Mouse (Mus musculus) kidney, postnatal 36 days (tissue): Measurements from ENCODE around the gene Sgpp2.

Experiments used
- DNase-seq, 2 experiments: peaks; one replicate each; pipeline ENCODE4 v3.0.0; 2021 to 2022; ENCODE audit warnings: mixed read lengths in 2 of 2

Gene Sgpp2

DNA sequence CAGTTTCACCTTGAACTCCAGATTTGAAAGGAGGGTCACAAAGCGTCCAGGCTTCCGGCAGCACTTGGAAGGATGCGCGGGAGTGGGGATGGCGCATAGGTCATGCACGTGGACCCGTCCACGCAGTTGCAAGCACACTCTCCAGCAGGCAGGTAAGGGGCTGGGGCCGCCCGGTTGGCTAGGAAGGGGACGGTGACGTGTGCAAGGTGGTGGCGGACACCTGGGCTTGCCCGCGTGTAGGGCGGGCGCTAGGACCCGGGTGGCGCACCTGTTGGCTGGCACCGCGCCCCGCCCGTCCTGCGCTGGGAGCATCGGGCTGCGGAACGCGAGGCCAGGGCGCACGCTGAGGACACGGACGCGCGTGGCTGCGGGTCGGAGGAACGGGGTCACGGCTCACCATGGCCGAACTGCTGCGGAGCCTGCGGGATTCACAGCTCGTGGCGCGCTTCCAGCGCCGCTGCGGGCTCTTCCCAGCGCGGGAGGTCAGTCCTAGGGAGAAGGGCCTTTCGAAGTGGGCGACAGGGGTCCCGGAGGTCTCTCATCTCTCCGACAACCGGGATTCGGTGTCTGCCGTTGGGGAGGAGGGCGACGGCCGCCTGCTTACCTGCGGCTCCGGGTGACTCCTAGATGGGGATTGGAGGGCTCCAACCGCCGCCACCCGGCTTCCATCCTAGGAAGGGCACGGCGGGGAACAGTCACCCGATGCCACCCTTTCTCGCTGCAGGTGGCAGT, at the start of gene Sgpp2:
TSS of gene Sgpp2 (plus strand) at position 325 of the 732 bp plus-strand sequence.
- peak; percentile 70 to 87 for DNase-seq

DNA sequence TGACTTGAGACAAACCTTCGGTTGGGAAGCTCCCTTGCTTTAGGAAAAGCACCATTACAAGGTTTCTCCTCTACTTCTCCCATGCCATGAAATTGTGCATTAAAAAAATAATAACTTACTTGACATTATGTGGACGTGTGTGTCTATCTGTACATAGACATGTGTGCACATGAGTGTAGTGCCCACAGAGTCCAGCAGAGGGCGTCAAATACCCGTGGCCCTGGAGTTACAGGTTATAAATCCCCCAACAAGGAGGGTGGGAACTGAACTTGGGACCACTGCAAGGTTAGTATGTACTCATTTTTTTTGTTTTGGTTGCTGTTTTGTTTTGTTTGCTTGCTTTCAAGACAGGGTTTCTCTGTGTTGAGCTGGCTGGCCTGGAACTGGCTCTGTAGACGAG, 42.6 kb upstream of the Sgpp2 start:
- peak in 1 of 2 experiments; percentile 8 for DNase-seq

DNA sequence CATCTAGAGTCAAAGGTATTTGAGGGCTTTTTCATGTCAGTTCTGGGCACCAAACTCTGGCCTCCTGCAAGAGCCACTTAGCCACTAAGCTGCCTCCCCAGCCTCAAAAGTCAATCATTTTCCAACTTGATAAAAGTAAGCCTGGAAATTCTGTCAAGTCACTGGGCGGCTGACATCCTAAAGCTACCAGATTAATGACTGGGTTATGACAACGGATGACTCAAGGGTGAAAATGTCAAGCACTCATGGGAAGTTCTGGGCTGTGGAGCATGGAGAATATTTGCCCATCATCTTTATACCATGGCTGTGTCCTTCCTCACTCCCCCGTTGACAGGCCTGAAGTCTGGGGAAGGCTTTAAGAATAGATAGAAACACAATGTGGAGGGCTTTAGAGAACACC, 37.2 kb upstream of the Sgpp2 start:
- no peak for DNase-seq

DNA sequence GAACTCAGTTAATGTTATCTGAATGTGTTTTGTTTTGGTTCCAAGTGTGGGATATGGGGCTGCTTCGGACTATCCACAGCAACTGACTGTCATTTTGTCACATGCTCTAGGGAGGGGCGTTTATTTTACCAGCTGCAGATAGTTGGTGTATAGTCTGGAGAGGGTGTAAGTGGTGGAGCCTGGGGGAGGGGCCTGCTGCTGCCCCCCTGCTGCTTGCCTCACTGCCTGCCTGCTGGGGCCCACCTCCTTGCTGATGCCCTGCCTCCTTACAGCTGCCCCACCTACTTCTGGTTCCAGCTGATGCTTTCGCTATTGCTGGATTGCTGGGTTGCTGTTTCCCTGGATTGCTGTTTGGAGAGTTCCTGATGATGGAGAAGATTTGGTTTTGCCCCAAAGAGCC, 31.0 kb upstream of the Sgpp2 start:
- DNase-seq = no peak

DNA sequence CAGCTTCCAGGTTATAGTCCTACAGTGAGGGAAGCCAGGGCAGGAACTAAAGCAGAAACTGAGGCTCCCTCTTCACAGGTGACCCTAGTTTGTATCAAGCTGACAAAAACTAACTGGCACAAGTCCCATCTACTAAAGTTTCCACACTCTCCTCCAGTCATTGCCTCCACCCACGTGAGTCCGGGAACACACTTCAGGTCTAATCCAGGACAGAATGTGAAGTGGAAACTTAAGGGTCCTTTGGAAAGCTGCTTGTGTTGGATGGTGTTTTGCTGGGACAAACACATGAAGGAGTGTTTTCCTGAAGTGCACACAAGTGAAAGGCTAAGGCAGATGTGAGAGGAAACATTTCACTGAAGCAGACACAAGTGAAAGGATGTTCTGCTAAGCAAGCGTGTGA, 17.7 kb upstream of the Sgpp2 start:
- DNase-seq = no peak

DNA sequence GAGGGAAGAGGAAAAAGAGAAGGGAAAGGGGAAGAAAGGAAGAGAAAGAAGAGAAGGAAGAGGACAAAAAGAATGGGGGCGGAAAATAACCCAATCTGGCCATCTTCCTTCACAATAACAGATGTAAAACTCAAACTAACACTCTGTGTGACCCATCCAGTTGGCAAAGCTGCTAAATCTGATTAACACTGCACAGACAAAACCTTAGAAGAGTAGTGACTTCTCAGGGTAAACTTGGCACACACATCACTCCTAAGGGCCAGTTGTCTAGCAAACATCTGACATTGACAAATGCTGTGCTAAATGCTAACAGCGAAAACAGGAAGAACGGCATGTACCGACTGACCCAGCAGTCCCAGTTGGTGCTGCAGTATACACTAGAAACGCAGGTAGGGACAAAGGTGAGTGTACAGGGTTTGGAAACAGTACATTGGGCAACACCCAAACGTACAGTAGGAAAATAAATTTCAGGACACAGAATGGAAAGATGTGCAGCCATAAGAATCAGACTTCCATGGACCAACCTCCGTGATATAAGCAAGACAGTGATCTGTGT, 10.4 kb upstream of the Sgpp2 start:
- DNase-seq = no peak

DNA sequence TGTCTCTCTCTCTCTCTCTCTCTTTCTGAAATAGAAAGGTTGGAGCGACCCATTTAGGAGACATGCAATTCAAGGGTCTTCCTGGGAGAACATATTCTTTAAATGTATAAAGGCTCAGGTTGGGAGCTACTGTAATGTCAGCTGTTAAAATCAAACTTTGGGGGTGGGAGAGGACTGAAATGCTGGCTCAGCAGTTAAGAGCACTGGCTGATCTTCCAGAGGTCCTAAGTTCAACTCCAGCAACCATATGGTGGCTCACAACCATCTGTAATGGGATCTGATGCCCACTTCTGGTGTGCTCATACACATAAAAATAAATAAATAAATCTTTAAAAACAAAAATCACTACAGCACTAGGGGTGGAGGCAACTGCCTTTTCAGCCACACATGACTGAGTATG, 1.5 kb upstream of the Sgpp2 start:
- DNase-seq = no peak

DNA sequence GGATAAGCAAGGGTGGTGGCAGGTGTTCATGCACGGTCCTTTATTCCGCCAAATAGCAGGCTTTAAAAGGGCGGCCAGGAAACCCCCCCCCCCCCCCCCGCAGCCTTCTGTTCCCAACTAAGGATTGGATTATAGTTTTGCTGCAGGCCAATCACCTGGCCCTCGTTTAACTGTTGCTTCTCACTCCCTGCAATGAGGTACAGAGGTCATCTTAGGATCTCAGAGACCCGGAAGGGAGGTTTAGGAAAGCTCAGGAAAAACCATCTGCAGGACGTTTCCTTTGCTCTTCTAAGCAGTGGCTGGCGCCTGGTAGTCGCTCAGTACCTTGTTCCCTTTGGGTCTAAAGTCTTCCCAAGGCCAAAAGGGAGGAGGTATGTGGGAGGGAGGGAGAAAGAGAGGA, 865 bp upstream of the Sgpp2 start:
- peak; percentile 18 to 37 for DNase-seq

DNA sequence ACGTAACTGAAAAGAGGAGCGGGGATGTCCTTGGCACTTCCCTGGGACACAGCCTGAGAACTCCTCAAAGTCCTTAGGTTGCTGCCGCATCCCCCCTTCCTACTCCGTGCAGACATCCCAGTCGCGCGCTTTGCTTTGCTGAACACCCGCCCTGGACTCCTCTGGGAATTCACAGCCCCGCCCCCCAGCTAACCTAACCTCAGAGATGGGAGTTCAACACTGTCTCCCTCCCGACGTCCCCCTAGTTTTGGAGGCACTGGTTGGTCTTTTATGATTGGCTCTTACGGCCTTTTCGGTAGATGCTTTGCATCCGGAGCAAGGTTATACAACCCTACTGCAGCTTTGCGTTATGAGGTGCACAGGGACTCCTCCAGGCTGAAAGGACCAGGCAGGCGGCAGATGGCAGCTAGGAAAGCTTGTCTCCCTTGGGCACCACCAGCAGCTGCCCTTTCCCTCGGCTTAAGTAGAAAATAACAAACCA, 756 bp downstream of the Sgpp2 start:
- DNase-seq = peak; percentile 14 to 61

DNA sequence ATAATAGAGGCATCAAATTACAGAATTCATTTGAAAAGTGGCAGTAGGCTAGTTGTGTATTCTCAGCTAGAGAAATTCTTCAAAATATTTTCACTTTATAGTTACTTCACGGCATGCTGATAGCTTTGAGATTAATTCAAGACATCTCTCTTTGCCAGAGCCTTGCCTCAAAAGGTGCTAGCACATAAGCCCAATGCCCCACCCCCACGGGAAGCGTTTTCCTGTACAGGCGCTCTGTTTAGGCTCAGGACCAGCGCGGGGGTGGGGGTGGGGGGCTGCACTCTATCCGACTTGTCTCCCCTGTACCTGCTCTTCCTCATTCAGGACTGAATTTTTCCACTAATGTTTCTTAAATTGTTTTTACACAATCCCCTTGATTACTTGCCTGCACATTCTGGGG, 1.3 kb downstream of the Sgpp2 start:
- DNase-seq = peak; percentile 13 to 22

DNA sequence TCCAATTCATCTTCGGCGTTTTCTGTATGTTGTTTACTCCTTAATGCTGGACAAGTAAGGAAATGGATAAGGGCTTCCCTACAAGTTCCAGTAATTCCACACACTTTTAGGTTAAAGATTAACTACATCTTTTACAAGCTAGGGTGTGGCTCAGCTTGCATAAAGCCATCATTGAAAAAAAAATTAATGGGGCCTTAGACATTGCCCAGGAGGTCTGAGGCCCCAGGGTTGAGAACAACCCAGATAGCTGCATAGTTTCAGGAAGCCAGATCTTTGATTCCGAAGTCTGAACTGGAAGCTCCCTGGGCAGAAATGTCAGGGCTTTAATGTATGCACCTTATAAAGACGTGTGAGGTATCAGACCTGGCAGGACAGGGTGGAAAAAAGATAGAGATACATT, 2.8 kb downstream of the Sgpp2 start:
- no peak for DNase-seq

DNA sequence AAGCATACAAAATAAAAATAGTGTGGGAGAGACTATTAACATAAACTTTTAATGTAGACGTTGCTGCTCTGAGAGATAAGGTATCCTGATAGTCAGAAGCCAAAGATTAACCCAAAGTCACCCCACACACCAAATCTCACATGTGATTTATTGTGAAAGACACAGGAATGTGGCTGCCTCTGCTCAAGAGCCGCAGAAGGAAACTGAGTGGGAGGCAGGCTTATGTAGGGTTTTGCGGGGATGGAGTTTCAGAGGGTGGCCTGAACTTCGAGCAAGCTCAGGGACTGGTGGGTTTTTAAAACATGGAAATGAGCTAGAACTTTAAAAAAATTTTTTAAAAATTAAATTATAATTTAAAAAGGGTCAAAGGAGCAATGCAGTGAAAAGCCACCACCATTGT, 3.8 kb downstream of the Sgpp2 start:
- no peak for DNase-seq

DNA sequence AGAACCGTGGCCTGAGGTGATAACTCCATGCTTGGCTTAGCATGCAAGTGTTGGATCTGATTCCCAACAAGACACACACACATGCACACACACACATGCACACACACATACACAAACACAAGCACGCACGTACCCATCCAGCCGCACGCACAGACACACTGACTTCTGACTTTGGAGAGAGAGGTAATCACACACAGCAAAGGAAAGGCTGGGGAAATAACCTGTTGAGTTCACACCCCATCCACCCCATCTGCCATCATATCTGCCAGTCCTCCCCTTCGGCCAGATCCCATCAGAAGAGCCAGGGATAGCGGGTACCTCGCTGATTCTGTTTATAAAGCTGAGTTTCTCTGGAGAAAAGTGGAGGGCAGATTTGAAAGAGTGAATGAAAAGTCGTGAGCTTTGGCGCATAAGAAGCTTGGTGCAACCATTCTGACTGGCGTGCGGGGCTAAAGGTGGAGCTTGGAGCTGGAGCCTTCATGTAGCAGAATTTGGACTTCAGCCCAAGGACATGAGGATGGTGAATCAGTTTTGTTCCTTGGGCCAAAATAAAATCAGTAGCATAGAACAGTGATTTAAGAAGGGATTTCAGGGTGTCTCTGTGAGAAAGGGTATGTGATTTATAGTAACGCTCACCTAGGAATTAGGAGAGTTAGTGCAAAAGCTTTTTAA, 8.1 kb downstream of the Sgpp2 start:
- no peak for DNase-seq

DNA sequence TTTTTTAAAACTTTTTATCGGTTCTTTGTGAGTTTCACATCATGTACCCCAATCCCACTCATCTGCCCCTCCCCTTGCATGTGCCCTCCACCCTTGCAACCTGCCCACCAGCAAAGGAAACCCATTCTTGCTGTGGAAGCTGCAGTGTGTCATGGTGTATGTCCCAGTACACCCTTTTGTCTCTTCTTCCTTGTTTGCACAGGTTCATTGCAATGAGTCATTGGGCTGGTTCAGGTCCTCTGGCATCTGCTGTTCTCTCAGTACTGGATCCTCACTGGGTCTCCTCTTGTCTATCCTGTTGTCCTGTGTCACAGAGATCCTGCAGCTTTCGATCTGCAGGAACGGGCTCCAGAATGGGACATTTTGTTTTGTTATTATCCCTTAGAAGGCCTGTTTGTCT, 10.1 kb downstream of the Sgpp2 start:
- no peak for DNase-seq

DNA sequence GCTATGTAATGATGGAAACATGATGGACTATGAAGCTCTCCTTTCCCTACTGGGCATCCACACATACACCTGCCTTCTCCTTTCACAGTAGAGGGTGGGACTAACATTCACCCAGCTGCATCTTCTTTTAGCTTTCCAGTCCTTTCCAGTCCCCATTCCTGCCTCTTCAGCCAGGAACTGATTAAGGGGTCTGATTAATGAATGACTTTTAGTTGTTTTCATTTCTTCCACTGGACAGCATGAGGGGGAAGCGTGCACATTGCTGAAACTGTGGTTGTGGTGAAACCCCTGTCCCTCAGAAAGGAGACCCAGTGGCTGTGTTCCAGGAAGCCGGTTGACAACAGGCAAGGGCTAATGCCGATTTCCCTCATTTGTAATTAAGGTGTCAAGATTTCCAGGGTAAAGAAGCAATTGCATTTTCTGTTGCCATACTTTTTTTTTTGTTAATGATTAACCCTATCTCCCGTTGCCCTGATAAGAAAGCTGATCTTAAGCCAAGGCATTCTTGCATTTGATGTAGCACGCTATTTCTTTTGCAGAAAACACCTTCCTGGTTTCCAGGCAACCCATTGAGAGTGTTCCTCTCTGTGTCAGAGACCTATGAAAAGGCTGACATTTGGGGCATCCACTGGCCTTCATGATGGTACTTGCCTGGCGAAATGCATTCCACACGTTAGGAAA, 12.1 kb downstream of the Sgpp2 start:
- DNase-seq = peak; percentile 15 to 40

DNA sequence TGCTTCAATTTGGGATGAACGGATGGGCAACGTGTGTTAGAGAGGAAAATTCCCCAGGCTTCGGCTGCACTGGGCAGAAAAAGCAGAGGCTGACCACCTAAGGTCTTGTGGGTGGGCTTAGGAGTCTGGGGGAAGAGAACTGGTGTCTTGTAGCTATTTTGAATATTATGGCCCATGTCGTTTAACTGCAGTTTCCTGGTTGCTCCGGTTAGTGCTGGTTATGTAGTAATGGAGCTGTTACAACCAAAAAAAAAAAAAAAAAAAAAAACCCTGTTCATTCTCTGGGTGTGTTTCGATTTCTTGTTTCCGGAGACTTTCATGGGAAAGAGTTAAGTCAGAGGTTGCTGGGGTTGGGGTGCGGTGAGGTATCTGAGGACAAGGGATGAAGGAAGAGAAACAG, 12.7 kb downstream of the Sgpp2 start:
- no peak for DNase-seq

DNA sequence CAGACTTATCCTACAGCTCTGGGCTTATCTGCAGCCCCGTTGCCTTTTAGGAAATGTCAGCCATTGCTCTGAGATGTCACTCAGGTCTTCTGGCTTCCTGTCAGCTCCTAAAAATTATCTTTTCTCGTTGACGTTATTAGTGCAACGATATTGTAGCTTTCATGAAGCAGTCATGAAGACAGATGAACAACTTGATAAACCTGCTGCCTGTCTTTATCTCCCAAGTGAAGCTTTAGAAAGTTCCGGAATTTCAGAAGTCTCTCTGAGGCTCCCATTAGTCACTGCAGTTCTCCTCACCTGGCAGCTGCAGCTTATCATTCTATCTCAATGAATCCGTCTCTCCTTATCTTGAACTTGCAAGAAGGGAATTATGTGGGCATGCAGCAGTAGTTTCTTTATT, 13.9 kb downstream of the Sgpp2 start:
- no peak for DNase-seq

DNA sequence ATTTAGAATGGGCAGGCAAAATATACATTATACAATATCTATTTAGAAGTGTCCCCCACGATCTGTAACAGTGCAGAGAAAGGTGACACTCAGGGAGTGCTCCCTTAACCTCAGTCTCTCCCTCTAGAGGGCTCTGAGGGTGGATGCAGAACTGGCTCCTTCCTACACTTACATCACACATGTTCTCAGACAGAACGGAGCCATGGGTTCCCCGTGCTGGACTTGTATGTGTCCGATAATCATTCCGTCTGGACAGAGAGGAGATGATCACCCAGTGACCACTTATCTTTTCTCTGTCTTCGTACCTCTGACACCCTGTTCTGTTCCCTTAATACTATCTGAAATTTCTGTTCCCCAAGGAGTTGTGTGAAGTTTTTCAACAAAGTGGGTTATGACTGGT, 15.7 kb downstream of the Sgpp2 start:
- DNase-seq = no peak

DNA sequence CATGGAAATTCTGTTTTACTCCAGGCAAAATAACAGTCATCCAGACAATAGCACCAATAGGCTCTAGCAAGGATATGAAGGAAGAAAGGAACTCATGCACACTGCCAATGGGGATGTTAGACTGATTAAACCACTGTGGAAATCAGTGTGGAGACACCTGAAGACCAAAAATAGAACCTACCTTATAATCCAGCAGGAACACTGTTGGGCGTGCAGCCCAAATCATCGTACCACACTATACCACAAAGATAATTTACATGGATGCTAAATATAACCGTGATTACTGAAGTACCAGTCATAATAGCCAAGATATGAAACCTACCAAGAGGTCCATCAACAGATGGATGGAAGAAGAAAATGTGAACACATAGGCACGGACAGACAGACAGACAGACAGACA, 18.5 kb downstream of the Sgpp2 start:
- no peak for DNase-seq

DNA sequence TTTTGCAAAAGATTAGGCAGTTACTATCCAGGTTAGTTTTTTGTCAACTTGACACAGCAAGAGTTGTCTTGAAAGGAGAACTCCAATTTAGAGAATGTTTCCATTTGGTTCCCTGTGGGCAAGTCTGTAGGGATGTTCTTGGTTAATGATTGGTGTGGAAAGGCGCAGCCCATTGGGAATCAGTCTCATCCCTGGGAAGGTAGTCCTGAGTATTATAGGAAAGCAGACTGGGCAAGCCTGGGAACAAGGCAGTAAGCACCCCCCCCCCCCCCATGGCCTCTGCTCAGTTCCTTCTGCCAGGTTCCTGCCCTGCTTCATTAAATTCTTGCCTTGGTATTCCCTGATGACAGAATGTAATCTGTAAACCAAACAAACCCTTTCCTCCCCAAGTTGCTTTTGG, 19.7 kb downstream of the Sgpp2 start:
- DNase-seq = no peak

DNA sequence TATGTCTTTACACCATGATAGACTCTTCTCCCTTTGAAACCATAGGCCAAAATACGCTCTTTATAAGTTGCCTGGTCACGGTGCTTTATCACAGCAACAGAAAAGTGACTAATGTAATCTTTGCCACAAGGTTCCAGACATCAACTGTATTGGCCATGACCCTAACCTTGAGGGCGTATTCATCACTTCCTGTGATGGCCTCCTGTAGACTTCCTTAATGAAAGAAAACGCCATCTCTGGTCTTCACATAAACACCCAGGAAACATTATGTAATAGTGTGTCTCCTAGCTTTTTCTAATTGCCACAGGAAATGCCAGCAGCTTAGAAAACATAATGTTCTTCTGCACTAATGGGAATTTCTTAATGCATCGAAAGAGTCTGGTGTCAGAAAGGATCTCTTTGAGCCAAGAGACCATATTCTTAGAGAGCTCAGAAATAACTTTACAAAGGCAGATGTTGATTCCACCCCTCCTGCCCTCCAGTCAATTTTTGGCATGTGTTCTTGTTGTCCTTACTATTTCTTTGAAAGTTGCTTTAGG, 20.5 kb downstream of the Sgpp2 start:
- DNase-seq = no peak

DNA sequence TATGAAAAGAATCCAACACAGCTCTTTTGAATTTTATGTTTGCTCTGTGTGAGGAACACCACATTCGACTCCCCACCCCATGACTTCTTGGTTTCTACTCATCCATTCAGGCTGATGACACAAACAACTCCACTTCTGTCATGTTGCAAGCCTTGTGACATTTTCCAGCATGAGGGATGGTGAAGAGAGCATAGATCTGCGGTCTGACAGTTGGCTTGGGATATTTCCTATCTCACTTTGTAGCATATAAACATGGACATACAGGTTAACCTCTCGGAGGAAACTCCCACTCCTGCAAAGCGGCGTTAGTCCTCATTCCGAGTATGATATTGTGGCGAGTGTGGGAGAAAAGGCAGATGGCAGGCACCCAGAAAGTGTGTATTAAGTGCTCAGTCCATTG, 27.6 kb downstream of the Sgpp2 start:
- DNase-seq = no peak

DNA sequence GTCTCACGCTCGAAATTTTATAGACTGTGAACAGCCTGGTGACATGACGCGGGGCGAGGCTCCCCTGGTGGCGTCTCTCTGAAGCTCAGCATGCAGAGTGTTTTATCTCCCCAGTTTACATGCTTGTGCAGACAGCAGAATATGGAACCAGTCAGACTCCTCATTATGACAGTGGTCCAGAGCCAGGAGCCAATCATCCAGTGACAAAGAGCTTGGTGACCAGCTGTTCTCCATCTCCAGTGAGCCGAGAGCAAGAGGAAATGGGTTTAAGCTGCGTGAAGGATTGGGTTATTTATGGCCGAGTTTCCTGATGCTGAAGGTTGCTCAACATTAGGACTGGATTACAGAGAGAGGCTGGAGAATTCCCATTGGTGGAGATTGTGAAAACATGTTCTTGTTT, 28.1 kb downstream of the Sgpp2 start:
- peak; percentile 22 to 40 for DNase-seq
